Mouse (Mus musculus) liver, postnatal 0 days (tissue): ENCODE results near the gene Cemip.

ENCODE experiments used
- CTCF ChIP-seq: sonication (generic); IDR thresholded peaks from 2 replicates; pipeline ENCODE4 v1.5.1; 2016; ENCODE audit warnings: antibody characterized with exemption, low read depth
- EP300 ChIP-seq: IDR thresholded peaks from 2 replicates; pipeline ENCODE4 v1.6.1; 2016; ENCODE audit warnings: antibody characterized with exemption, low read depth, mild to moderate bottlenecking

GRCm38 (mm10) chr7:84098098-84098497, 11.8 kb upstream of the Cemip start:
- TF ChIP-seq CTCF (no peak), EP300 (no peak)
